Mouse (Mus musculus) lung, adult 2 months (tissue): ENCODE measurements around the gene Siglece.

Experiments
- CTCF ChIP-seq: fragments of 200-500 bp; IDR thresholded peaks from 2 replicates; pipeline ENCODE4 v1.5.1; 2011; ENCODE audit warnings: mild to moderate bottlenecking, low read length, control low read depth; ENCODE audit not compliant: insufficient read depth
- POLR2A ChIP-seq: fragments of 200-500 bp; IDR thresholded peaks from 2 replicates; pipeline ENCODE4 v1.6.1; 2011; ENCODE audit warnings: low read depth, mild to moderate bottlenecking, control low read depth, low read length, borderline replicate concordance; ENCODE audit errors: extremely low read depth

DNA sequence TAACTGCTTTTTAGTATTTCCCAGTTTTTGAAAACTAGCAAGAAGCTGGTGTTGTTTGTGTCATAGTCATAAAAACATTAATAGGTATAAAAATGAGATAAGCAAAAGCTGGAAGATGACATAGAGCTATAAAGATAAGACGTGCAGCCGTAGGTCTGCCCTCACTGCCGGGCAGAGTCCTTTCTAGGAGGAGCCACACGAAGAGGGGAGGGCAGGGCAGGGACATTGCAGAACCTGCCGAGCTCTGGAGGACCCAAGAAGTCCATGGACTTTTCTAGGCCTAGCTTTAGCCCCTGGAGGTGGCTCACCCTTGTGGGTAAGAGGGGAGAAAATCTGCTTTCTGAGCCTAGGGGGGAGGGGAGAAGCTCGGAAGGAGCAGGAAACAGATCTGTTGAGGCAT is 25.5 kb downstream of the Siglece start, which contains the start of gene Ceacam18:
- TF ChIP-seq CTCF (no peak), POLR2A (no peak)
